Comparison of ENCODE assay signal across 29 mouse cellular contexts in the genomic region with DNA sequence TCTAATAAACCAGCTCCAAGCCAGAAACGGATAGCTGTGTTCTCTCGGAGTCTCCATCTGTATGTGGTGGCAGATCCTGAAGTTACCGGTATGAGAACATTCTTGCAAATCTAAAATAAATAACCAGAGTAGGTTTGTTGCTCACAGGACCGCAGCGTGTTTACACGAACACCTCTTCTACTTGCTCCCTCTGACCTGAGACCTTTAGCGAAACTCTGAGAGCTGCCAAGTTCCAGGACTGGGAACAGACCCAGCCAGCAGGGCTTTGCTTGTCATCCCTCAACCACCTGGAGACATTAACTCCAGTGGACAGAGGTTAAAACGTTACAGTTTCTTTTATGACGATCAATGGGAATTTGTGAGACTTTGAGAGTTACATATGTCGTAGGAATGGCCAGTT.
DNase-seq lines count a peak whose midpoint lies in the region; TF ChIP-seq lines count a peak whose summit lies in the region.
"Had no signal": no experiment of that assay in that cellular context is flagged by ENCODE, and none has a peak within 500 bp of the region (broad histone marks: within the 10 kb centered on the region; RNA-seq: fewer than 3 reads in every experiment).

No protein-coding gene starts in this region.

- H3K27me3 ChIP-seq in kidney, adult 2 months (replicated peaks; ENCODE audit: control insufficient read depth, insufficient read depth, low read length): no peaks in the 10 kb centered on the region
- H3K27me3 ChIP-seq: CH12.LX; embryonic facial prominence, embryonic 12.5 days; forebrain, embryonic 15.5 days; heart, embryonic 13.5 days; limb, embryonic 12.5 days; neural tube, embryonic 12.5 days had no signal

- DNase-seq in kidney, adult 2 months: peak; percentile 5
- DNase-seq in kidney, adult 11 months: no peak
- DNase-seq in urinary bladder, postnatal 36 days (ENCODE audit: low spot score in 2 of 2): peak; percentile 5 to 34
- no peak for DNase-seq in urinary bladder, adult 2 months (ENCODE audit: low spot score)
- DNase-seq in lung, postnatal 36 days: peak; percentile 68
- no peak for DNase-seq in left cerebral cortex, postnatal 25 days (ENCODE audit: low spot score in 2 of 2)
- no peak for DNase-seq in gastrocnemius, adult 8-10 months (ENCODE audit: low spot score in 2 of 2)
- DNase-seq: adrenal gland, adult 8-10 months; cerebellum, adult 11 months; cerebellum, adult 9-10 months; cerebellum, postnatal 36 days; gastrocnemius, adult 2 months; heart, adult 2 months; heart, postnatal 10 days; kidney, postnatal 10 days; layer of hippocampus, adult 9-11 months; liver, postnatal 0 days; right cerebral cortex, adult 18-20 months; spleen, adult 18-20 months; thymus, adult 18-20 months; thymus, postnatal 25 days had no signal

- intact Hi-C loops in left cerebral cortex, postnatal 25 days (cut with DNase I): no loop called here

- TF ChIP-seq POLR2A in kidney, adult 2 months (IDR thresholded peaks at IDR 0.05; ENCODE audit: low read depth, low read length): no peak

- H3K4me3 ChIP-seq in kidney, adult 2 months (ENCODE audit: insufficient read depth, low read depth, low read length): no peak overlapping the region
- H3K4me3 ChIP-seq: embryonic facial prominence, embryonic 12.5 days; forebrain, embryonic 15.5 days; gastrocnemius, adult 2 months; heart, adult 2 months; heart, embryonic 13.5 days; limb, embryonic 12.5 days; myocyte; neural tube, embryonic 12.5 days had no signal

- H3K4me1 ChIP-seq in kidney, adult 2 months (ENCODE audit: control insufficient read depth, insufficient read depth, low read length): no peaks in the 10 kb centered on the region
- H3K4me1 ChIP-seq: embryonic facial prominence, embryonic 12.5 days; heart, embryonic 13.5 days; limb, embryonic 12.5 days; neural tube, embryonic 12.5 days had no signal

- H3K36me3 ChIP-seq in kidney, adult 2 months (ENCODE audit: control insufficient read depth, insufficient read depth, low read length): no peaks in the 10 kb centered on the region
- H3K36me3 ChIP-seq: embryonic facial prominence, embryonic 12.5 days; forebrain, embryonic 15.5 days; heart, embryonic 13.5 days; limb, embryonic 12.5 days; neural tube, embryonic 12.5 days had no signal

- no peak overlapping the region for H3K27ac ChIP-seq in kidney, adult 2 months (ENCODE audit: insufficient read depth, low read depth, low read length)
- H3K27ac ChIP-seq: embryonic facial prominence, embryonic 12.5 days; forebrain, embryonic 15.5 days; gastrocnemius, adult 2 months; heart, adult 2 months; heart, embryonic 13.5 days; hindbrain, embryonic 14.5 days; limb, embryonic 12.5 days; neural tube, embryonic 12.5 days had no signal

- WGBS in kidney, adult 2 months: 64% methylated on average over 10 of the region's 10 CpGs

- no peak for TF ChIP-seq CTCF in kidney, adult 2 months (conservative IDR thresholded peaks at IDR 0.05; ENCODE audit: insufficient read depth, insufficient read length, low read depth, low read length)

Comparison
In these comparisons a context has a peak if more than half of its experiments do, and no peak if none do; other contexts are left out.
1. DNase-seq: peak in kidney, adult 2 months (single experiment), urinary bladder, postnatal 36 days (2 of 2) and lung, postnatal 36 days (single experiment); none in kidney, adult 11 months (single experiment), urinary bladder, adult 2 months (single experiment), left cerebral cortex, postnatal 25 days (0 of 2) and gastrocnemius, adult 8-10 months (0 of 2).